Mouse (Mus musculus): ENCODE measurements at regions not wholly inside any gene's neighbourhood (a gene's known extent, or its start where the extent isn't known, plus 50 kb on each side); places are given as distances from the start of the nearest gene placed in this dataset.
A peak's percentile ranks its signal among the peaks of the same experiment; 100 is the strongest.

- Histone ChIP-seq H3K9ac (replicated peaks; ENCODE audit: low read depth, low read length) (no peak overlapping the region), H3K4me1 (ENCODE audit: control insufficient read depth, insufficient read depth, low read length) (peaks cover 8% of the 10 kb centered on the region; the same call in 1 of the 2 replicates), H3K9me3 (ENCODE audit: control insufficient read depth, low read depth, low read length) (no peaks in the 10 kb centered on the region), H3K4me2 (replicated peaks; ENCODE audit: low read depth, low read length) (no peak overlapping the region), H3K27ac (ENCODE audit: low read length) (no peak overlapping the region), H3K27me3 (ENCODE audit: control insufficient read depth, insufficient read depth, low read length) (no peaks in the 10 kb centered on the region), H3K36me3 (ENCODE audit: control insufficient read depth, insufficient read depth, low read length) (no peaks in the 10 kb centered on the region), H3K4me3 (ENCODE audit: low read depth, low read length) (no peak overlapping the region)
- 46% methylated on average over 3 of the region's 3 CpGs for WGBS
- no peak for ATAC-seq (ENCODE audit: insufficient number of reproducible peaks, insufficient read depth, low FRiP score, low read depth)
Measured at GRCm38 (mm10) chr2:34111286-34111685, 223.5 kb upstream of the Mvb12b start.

GRCm38 (mm10) chr2:34110582-34110981 lies 222.8 kb upstream of the Mvb12b start:
- H3K4me3 ChIP-seq (ENCODE audit: low read depth, low read length): no peak overlapping the region
- H3K36me3 ChIP-seq (ENCODE audit: control insufficient read depth, insufficient read depth, low read length): no peaks in the 10 kb centered on the region
- H3K4me2 ChIP-seq (replicated peaks; ENCODE audit: low read depth, low read length): no peak overlapping the region
- H3K4me1 ChIP-seq (ENCODE audit: control insufficient read depth, insufficient read depth, low read length): peaks cover 9% of the 10 kb centered on the region; the same call in 1 of the 2 replicates
- H3K9me3 ChIP-seq (ENCODE audit: control insufficient read depth, low read depth, low read length): no peaks in the 10 kb centered on the region
- H3K27me3 ChIP-seq (ENCODE audit: control insufficient read depth, insufficient read depth, low read length): no peaks in the 10 kb centered on the region
- ATAC-seq (ENCODE audit: insufficient number of reproducible peaks, insufficient read depth, low FRiP score, low read depth): no peak
- no peak overlapping the region for H3K9ac ChIP-seq (replicated peaks; ENCODE audit: low read depth, low read length)
- WGBS: 80% methylated on average over 17 of the region's 17 CpGs
- H3K27ac ChIP-seq (ENCODE audit: low read length): no peak overlapping the region

GRCm38 (mm10) chr2:34107566-34108303 lies 220.0 kb upstream of the Mvb12b start:
- Histone ChIP-seq H3K27me3 (ENCODE audit: control insufficient read depth, insufficient read depth, low read length) (no peaks in the 10 kb centered on the region), H3K4me3 (ENCODE audit: low read depth, low read length) (no peak overlapping the region), H3K27ac (ENCODE audit: low read length) (no peak overlapping the region), H3K9me3 (ENCODE audit: control insufficient read depth, low read depth, low read length) (no peaks in the 10 kb centered on the region), H3K9ac (replicated peaks; ENCODE audit: low read depth, low read length) (no peak overlapping the region), H3K4me2 (replicated peaks; ENCODE audit: low read depth, low read length) (peak overlapping the region; percentile 21; the same call in 1 of the 2 replicates), H3K36me3 (ENCODE audit: control insufficient read depth, insufficient read depth, low read length) (no peaks in the 10 kb centered on the region), H3K4me1 (ENCODE audit: control insufficient read depth, insufficient read depth, low read length) (peaks cover 9% of the 10 kb centered on the region; the same call in 1 of the 2 replicates)
- ATAC-seq (ENCODE audit: insufficient number of reproducible peaks, insufficient read depth, low FRiP score, low read depth): no peak
- WGBS: 47% methylated on average over 27 of the region's 27 CpGs

- H3K27ac ChIP-seq (ENCODE audit: low read length): no peak overlapping the region
- no peak overlapping the region; the same call in 1 of the 2 replicates for H3K4me3 ChIP-seq (ENCODE audit: low read depth, low read length)
- WGBS: 21% methylated on average over 15 of the region's 15 CpGs
- no peaks in the 10 kb centered on the region for H3K9me3 ChIP-seq (ENCODE audit: control insufficient read depth, low read depth, low read length)
- H3K9ac ChIP-seq (replicated peaks; ENCODE audit: low read depth, low read length): no peak overlapping the region
- peak; percentile 40; the same call in 1 of the 2 replicates for ATAC-seq (ENCODE audit: insufficient number of reproducible peaks, insufficient read depth, low FRiP score, low read depth)
- no peaks in the 10 kb centered on the region for H3K27me3 ChIP-seq (ENCODE audit: control insufficient read depth, insufficient read depth, low read length)
- H3K4me1 ChIP-seq (ENCODE audit: control insufficient read depth, insufficient read depth, low read length): peaks cover 9% of the 10 kb centered on the region; the same call in 1 of the 2 replicates
- peak overlapping the region; percentile 21 for H3K4me2 ChIP-seq (replicated peaks; ENCODE audit: low read depth, low read length)
- H3K36me3 ChIP-seq (ENCODE audit: control insufficient read depth, insufficient read depth, low read length): no peaks in the 10 kb centered on the region
Measured at GRCm38 (mm10) chr2:34106837-34107565, 219.3 kb upstream of the Mvb12b start.

GRCm38 (mm10) chr2:34106245-34106644 lies 218.5 kb upstream of the Mvb12b start:
- no peak overlapping the region; the same call in 1 of the 2 replicates for H3K4me3 ChIP-seq (ENCODE audit: low read depth, low read length)
- no peaks in the 10 kb centered on the region for H3K9me3 ChIP-seq (ENCODE audit: control insufficient read depth, low read depth, low read length)
- H3K9ac ChIP-seq (replicated peaks; ENCODE audit: low read depth, low read length): no peak overlapping the region
- H3K27ac ChIP-seq (ENCODE audit: low read length): no peak overlapping the region
- H3K36me3 ChIP-seq (ENCODE audit: control insufficient read depth, insufficient read depth, low read length): no peaks in the 10 kb centered on the region
- H3K4me2 ChIP-seq (replicated peaks; ENCODE audit: low read depth, low read length): peak overlapping the region; percentile 19
- ATAC-seq (ENCODE audit: insufficient number of reproducible peaks, insufficient read depth, low FRiP score, low read depth): no peak
- no peaks in the 10 kb centered on the region for H3K27me3 ChIP-seq (ENCODE audit: control insufficient read depth, insufficient read depth, low read length)
- 21% methylated on average over 9 of the region's 9 CpGs for WGBS
- H3K4me1 ChIP-seq (ENCODE audit: control insufficient read depth, insufficient read depth, low read length): peaks cover 9% of the 10 kb centered on the region; the same call in 1 of the 2 replicates

GRCm38 (mm10) chr2:34105271-34106051 lies 217.7 kb upstream of the Mvb12b start:
- Histone ChIP-seq H3K27ac (ENCODE audit: low read length) (no peak overlapping the region), H3K9ac (replicated peaks; ENCODE audit: low read depth, low read length) (no peak overlapping the region), H3K4me1 (ENCODE audit: control insufficient read depth, insufficient read depth, low read length) (peaks cover 9% of the 10 kb centered on the region; the same call in 1 of the 2 replicates), H3K27me3 (ENCODE audit: control insufficient read depth, insufficient read depth, low read length) (no peaks in the 10 kb centered on the region), H3K4me2 (replicated peaks; ENCODE audit: low read depth, low read length) (no peak overlapping the region), H3K9me3 (ENCODE audit: control insufficient read depth, low read depth, low read length) (no peaks in the 10 kb centered on the region), H3K4me3 (ENCODE audit: low read depth, low read length) (no peak overlapping the region), H3K36me3 (ENCODE audit: control insufficient read depth, insufficient read depth, low read length) (no peaks in the 10 kb centered on the region)
- ATAC-seq (ENCODE audit: insufficient number of reproducible peaks, insufficient read depth, low FRiP score, low read depth): no peak
- WGBS: 50% methylated on average over 13 of the region's 13 CpGs

GRCm38 (mm10) chr2:34098004-34098547 lies 210.3 kb upstream of the Mvb12b start:
- Histone ChIP-seq H3K4me2 (replicated peaks; ENCODE audit: low read depth, low read length) (no peak overlapping the region), H3K4me1 (ENCODE audit: control insufficient read depth, insufficient read depth, low read length) (no peaks in the 10 kb centered on the region), H3K9me3 (ENCODE audit: control insufficient read depth, low read depth, low read length) (no peaks in the 10 kb centered on the region), H3K27me3 (ENCODE audit: control insufficient read depth, insufficient read depth, low read length) (no peaks in the 10 kb centered on the region), H3K36me3 (ENCODE audit: control insufficient read depth, insufficient read depth, low read length) (no peaks in the 10 kb centered on the region), H3K9ac (replicated peaks; ENCODE audit: low read depth, low read length) (no peak overlapping the region), H3K4me3 (ENCODE audit: low read depth, low read length) (no peak overlapping the region), H3K27ac (ENCODE audit: low read length) (no peak overlapping the region)
- WGBS: 53% methylated on average over 14 of the region's 14 CpGs
- ATAC-seq (ENCODE audit: insufficient number of reproducible peaks, insufficient read depth, low FRiP score, low read depth): no peak

- H3K9ac ChIP-seq (replicated peaks; ENCODE audit: low read depth, low read length): no peak overlapping the region
- H3K4me1 ChIP-seq (ENCODE audit: control insufficient read depth, insufficient read depth, low read length): no peaks in the 10 kb centered on the region
- no peak overlapping the region for H3K27ac ChIP-seq (ENCODE audit: low read length)
- no peak overlapping the region for H3K4me3 ChIP-seq (ENCODE audit: low read depth, low read length)
- H3K4me2 ChIP-seq (replicated peaks; ENCODE audit: low read depth, low read length): no peak overlapping the region
- no peak for ATAC-seq (ENCODE audit: insufficient number of reproducible peaks, insufficient read depth, low FRiP score, low read depth)
- no peaks in the 10 kb centered on the region for H3K36me3 ChIP-seq (ENCODE audit: control insufficient read depth, insufficient read depth, low read length)
- H3K27me3 ChIP-seq (ENCODE audit: control insufficient read depth, insufficient read depth, low read length): no peaks in the 10 kb centered on the region
- H3K9me3 ChIP-seq (ENCODE audit: control insufficient read depth, low read depth, low read length): no peaks in the 10 kb centered on the region
Measured at GRCm38 (mm10) chr2:34096561-34096960, 208.8 kb upstream of the Mvb12b start.
